Mouse (Mus musculus): ENCODE measurements around the gene Kirrel3. TPM values are rescaled to one million over a fixed set of nuclear protein-coding genes. Genes with fewer than 3 reads are reported as not detected.

Kirrel3 gene
- polyA plus RNA-seq, 1 experiment: not detected

DNA sequence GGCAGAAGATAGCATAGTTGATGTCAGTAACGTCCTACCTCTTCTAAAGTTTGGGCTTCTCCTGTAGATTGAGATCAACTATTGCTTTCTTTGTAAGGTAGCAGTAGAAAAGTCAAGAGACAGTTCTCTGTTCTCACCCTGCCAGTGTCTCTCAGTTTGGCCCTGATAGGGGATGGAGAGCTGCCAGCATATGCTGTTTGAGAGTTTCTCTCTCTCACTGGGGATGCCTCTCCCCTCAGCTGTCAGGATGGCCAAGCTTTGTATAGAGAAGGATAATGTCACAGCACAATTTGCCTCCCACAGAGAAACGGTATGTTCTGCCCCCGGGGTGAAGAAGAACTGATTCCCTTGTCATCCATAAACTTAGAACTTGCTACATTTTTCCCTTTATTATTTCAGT is 6.4 kb downstream of the Kirrel3 start:
- H3K27me3 ChIP-seq (ENCODE audit: control insufficient read depth): peaks cover 44% of the 10 kb centered on the region
- H3K9me3 ChIP-seq (ENCODE audit: control insufficient read depth, low read length): no peaks in the 10 kb centered on the region
- no peaks in the 10 kb centered on the region for H3K4me1 ChIP-seq (ENCODE audit: control insufficient read depth)
- TF ChIP-seq TAL1 (IDR thresholded peaks at IDR 0.05; ENCODE audit: low read length) (no peak), GATA1 (IDR thresholded peaks at IDR 0.05; ENCODE audit: low read length) (no peak)
- no peak overlapping the region for H3K4me3 ChIP-seq (replicated peaks)
- no peaks in the 10 kb centered on the region for H3K36me3 ChIP-seq (ENCODE audit: control insufficient read depth)

DNA sequence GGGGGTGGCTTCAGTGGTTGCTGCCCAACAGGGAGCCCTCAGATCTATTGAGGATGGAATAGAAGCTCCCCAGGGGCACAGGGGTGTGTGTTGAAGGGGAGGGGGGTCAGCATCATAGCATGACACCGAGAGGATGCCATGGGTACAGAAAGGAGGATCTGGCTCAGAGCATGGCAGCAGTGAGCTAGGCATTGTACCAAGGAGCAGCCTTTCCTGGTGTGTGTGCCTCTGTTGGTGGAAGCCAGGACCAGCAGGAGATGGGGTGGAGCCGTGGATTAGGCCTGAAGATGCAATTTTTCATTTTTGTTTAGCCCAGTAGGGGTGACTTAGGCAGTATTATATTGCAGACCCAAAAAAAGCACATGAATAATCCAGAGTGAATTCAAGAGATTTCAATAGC is 7.9 kb downstream of the Kirrel3 start:
- H3K9me3 ChIP-seq (ENCODE audit: control insufficient read depth, low read length): no peaks in the 10 kb centered on the region
- H3K4me1 ChIP-seq (ENCODE audit: control insufficient read depth): no peaks in the 10 kb centered on the region
- H3K4me3 ChIP-seq (replicated peaks): no peak overlapping the region
- H3K27me3 ChIP-seq (ENCODE audit: control insufficient read depth): peaks cover 30% of the 10 kb centered on the region
- TF ChIP-seq TAL1 (IDR thresholded peaks at IDR 0.05; ENCODE audit: low read length) (no peak), GATA1 (IDR thresholded peaks at IDR 0.05; ENCODE audit: low read length) (no peak)
- H3K36me3 ChIP-seq (ENCODE audit: control insufficient read depth): no peaks in the 10 kb centered on the region

DNA sequence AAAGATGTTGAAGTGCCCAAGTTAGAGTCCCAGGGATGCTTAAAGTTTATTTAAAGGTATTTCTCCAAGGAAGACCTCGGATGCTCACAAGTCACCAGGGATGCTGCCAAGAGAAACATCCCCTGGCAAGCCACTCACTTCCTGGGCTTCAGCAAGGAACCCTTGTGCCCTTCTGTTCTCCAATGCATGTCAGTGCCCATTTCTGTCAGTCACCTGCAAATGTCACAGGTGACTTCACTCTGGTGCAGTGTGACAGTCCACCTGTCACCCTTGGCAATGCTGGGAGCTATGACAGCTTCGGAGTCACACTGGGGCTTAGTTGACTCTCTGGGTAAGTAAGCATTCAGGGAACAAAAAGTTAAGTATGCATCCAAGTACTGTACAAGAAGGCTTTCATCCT is 12.4 kb downstream of the Kirrel3 start:
- H3K4me1 ChIP-seq (ENCODE audit: control insufficient read depth): no peaks in the 10 kb centered on the region
- no peaks in the 10 kb centered on the region for H3K9me3 ChIP-seq (ENCODE audit: control insufficient read depth, low read length)
- no peak for TF ChIP-seq GATA1 (IDR thresholded peaks at IDR 0.05; ENCODE audit: low read length)
- no peak for TF ChIP-seq TAL1 (IDR thresholded peaks at IDR 0.05; ENCODE audit: low read length)
- no peaks in the 10 kb centered on the region for H3K36me3 ChIP-seq (ENCODE audit: control insufficient read depth)
- H3K4me3 ChIP-seq (replicated peaks): no peak overlapping the region
- no peaks in the 10 kb centered on the region for H3K27me3 ChIP-seq (ENCODE audit: control insufficient read depth)

DNA sequence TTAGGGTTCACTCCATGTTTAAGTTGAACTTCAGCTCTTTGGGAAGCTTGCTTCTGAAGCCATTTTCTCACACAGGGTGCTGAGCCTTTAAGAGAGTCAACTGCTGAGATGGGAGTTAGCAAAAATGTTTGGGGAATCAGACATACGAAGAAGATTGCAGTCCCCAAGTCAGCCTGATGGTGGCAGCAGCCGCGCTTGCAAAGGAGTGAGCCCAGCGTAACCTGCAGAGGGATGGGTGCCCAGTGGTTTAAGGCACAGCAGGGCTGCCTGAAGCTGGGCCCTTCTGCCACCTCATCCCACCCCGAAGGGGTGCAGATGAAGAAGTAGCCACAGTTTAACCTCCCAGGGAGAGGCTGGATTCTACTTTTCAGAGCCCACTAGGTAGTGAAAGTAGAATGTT is 13.0 kb downstream of the Kirrel3 start:
- Histone ChIP-seq H3K4me1 (ENCODE audit: control insufficient read depth) (no peaks in the 10 kb centered on the region), H3K4me3 (replicated peaks) (no peak overlapping the region), H3K9me3 (ENCODE audit: control insufficient read depth, low read length) (no peaks in the 10 kb centered on the region), H3K27me3 (ENCODE audit: control insufficient read depth) (no peaks in the 10 kb centered on the region), H3K36me3 (ENCODE audit: control insufficient read depth) (no peaks in the 10 kb centered on the region)
- TF ChIP-seq GATA1 (IDR thresholded peaks at IDR 0.05; ENCODE audit: low read length) (no peak), TAL1 (IDR thresholded peaks at IDR 0.05; ENCODE audit: low read length) (no peak)

DNA sequence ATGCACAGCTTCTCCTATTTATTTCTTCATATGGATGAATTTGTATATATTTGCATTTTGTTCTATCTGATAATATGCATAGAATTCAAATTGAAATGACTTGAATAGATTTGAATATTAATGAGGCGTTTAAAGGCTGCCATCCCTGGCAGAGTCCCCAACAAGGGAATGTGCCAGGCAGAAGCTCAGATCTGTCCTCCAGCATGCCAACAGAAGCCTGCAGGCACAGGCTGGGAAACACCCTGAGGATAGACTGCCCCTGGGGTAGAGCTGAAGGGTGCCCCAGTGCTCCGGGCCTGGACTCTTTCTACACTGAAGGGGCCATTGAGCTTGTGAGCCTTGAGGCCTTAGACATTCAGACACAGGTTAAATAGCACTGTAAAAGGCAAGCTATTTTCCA is 21.5 kb downstream of the Kirrel3 start:
- TF ChIP-seq TAL1 (IDR thresholded peaks at IDR 0.05; ENCODE audit: low read length) (no peak), GATA1 (IDR thresholded peaks at IDR 0.05; ENCODE audit: low read length) (no peak)
- no peaks in the 10 kb centered on the region for H3K4me1 ChIP-seq (ENCODE audit: control insufficient read depth)

DNA sequence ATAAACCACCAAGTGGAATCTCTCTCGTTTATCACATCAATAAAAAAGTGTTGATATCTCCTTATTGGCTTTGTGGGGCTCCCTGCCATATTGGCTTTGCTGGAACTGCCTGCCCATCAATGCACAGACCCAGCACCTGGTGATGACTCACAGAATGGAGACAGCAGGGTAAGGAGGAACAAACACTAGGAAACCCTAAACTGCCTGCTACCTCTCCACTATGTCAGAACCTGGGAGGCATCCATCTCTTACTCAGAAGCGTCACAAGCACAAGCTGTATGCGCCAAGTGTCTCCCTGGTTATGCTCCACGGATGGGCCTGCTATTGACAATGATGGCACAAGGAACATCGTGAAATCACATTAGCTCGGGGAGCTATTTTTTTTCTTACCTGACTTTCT is 33.2 kb downstream of the Kirrel3 start:
- Histone ChIP-seq H3K9me3 (ENCODE audit: control insufficient read depth, low read length) (no peaks in the 10 kb centered on the region), H3K36me3 (ENCODE audit: control insufficient read depth) (no peaks in the 10 kb centered on the region), H3K4me3 (replicated peaks) (no peak overlapping the region), H3K27me3 (ENCODE audit: control insufficient read depth) (no peaks in the 10 kb centered on the region), H3K4me1 (ENCODE audit: control insufficient read depth) (no peaks in the 10 kb centered on the region)
- TF ChIP-seq GATA1 (IDR thresholded peaks at IDR 0.05; ENCODE audit: low read length) (no peak), TAL1 (IDR thresholded peaks at IDR 0.05; ENCODE audit: low read length) (no peak)

More for the DNA sequence above, 21.5 kb downstream of the Kirrel3 start:
- no peak overlapping the region for H3K4me3 ChIP-seq (replicated peaks)
- no peaks in the 10 kb centered on the region for H3K9me3 ChIP-seq (ENCODE audit: control insufficient read depth, low read length)
- H3K36me3 ChIP-seq (ENCODE audit: control insufficient read depth): no peaks in the 10 kb centered on the region
- no peaks in the 10 kb centered on the region for H3K27me3 ChIP-seq (ENCODE audit: control insufficient read depth)

DNA sequence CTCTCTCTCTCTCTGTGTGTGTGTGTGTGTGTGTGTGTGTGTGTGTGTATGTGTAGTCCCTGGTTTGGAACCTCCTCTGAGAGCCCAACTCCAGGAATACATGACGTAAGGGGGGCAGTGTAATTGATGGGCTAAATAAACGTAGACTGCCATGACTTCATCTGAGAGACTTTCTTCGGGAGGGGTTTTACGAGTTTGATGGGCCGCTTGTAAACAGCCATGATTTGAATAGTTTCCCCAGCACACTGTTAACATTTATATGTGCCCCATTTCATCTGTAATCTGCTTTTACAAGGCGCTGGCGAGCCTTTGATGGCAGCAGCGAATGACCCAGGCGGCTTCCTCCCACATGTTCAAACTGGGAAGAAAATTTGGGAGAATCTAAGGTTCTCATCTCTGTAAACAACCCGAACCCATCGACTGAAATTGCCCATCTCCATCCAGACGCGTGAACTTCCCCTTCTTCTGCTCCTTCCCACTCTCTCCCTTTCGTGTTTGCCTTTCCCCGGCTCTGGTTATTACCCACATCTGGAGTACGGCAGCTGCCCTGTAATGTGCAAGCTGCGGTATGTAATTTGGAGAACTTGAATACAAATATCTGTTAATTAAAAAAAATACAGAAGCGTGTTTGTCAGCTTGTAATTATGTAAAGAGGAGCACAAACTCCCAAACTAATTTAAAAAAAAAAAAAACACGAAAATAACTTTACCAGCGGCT is 34.7 kb downstream of the Kirrel3 start:
- TF ChIP-seq GATA1 (IDR thresholded peaks at IDR 0.05; ENCODE audit: low read length) (no peak), TAL1 (IDR thresholded peaks at IDR 0.05; ENCODE audit: low read length) (no peak)
- Histone ChIP-seq H3K4me3 (replicated peaks) (no peak overlapping the region), H3K27me3 (ENCODE audit: control insufficient read depth) (no peaks in the 10 kb centered on the region), H3K9me3 (ENCODE audit: control insufficient read depth, low read length) (no peaks in the 10 kb centered on the region), H3K4me1 (ENCODE audit: control insufficient read depth) (no peaks in the 10 kb centered on the region), H3K36me3 (ENCODE audit: control insufficient read depth) (no peaks in the 10 kb centered on the region)

DNA sequence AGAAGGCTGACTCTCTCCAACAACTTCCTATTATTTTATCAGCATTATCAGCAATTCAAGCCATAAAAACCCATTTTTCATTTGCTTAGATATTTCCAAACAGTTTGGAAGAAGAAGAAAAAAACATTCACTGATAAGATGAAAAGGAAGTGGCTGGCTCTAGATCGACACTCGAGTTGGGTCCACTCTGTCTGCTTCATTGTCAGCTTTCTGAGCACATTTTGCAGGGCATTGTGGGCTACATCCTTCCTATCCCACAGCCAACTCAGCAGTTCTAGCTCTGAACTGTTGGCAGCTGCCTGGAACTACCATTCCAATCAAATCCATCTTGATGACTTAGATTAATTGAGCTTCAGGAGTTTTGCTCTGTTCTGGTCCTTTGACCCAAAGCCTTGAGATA is 40.0 kb downstream of the Kirrel3 start:
- no peaks in the 10 kb centered on the region for H3K27me3 ChIP-seq (ENCODE audit: control insufficient read depth)
- no peak overlapping the region for H3K4me3 ChIP-seq (replicated peaks)
- H3K4me1 ChIP-seq (ENCODE audit: control insufficient read depth): no peaks in the 10 kb centered on the region
- H3K36me3 ChIP-seq (ENCODE audit: control insufficient read depth): no peaks in the 10 kb centered on the region
- TF ChIP-seq TAL1 (IDR thresholded peaks at IDR 0.05; ENCODE audit: low read length): no peak
- no peak for TF ChIP-seq GATA1 (IDR thresholded peaks at IDR 0.05; ENCODE audit: low read length)
- no peaks in the 10 kb centered on the region for H3K9me3 ChIP-seq (ENCODE audit: control insufficient read depth, low read length)

DNA sequence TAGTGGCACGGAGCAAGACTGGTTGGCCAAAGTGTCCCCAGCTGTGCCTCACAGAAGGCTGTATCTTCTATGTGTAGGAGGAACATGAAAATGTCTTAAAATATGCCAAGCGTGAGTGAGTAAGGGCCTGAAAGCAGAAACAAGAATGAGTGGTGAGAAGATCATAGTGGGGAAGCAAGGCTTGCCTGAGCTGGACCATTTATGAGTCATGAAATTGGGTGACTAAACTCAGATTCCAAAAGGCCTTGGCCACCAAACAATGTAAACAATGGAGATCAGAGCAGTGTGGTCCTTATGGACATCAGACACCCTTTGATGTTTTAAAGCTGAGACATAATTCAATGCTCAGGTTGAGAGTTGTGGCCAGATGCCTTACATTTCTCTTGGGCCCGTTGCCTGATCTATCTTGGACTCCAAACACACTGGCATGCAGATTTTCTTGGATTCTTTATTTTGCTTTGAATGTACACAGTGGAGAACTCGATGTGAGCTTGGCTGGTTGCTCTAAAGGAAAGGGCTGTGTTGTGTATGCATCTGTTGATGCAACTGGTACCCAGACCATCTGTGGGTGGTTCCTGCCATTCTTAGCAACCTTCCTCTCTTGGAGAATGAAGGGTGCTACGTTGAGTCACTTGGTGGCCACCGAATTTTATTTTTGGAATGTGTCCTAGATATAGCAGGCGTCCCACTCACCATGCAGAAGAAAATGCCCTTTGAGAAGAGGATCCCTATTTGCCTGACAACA is 53.1 kb downstream of the Kirrel3 start:
- Histone ChIP-seq H3K9me3 (ENCODE audit: control insufficient read depth, low read length) (no peaks in the 10 kb centered on the region), H3K27me3 (ENCODE audit: control insufficient read depth) (no peaks in the 10 kb centered on the region), H3K36me3 (ENCODE audit: control insufficient read depth) (no peaks in the 10 kb centered on the region), H3K4me3 (replicated peaks) (no peak overlapping the region), H3K4me1 (ENCODE audit: control insufficient read depth) (no peaks in the 10 kb centered on the region)
- TF ChIP-seq TAL1 (IDR thresholded peaks at IDR 0.05; ENCODE audit: low read length) (no peak), GATA1 (IDR thresholded peaks at IDR 0.05; ENCODE audit: low read length) (no peak)
